Mouse (Mus musculus): ENCODE data around the gene Osbpl2. TPM values are rescaled to one million over a fixed set of nuclear protein-coding genes. Genes with fewer than 3 reads are reported as not detected.

The Osbpl2 gene
- polyA plus RNA-seq, 1 experiment from 2014 or later, result 30.9 TPM

DNA sequence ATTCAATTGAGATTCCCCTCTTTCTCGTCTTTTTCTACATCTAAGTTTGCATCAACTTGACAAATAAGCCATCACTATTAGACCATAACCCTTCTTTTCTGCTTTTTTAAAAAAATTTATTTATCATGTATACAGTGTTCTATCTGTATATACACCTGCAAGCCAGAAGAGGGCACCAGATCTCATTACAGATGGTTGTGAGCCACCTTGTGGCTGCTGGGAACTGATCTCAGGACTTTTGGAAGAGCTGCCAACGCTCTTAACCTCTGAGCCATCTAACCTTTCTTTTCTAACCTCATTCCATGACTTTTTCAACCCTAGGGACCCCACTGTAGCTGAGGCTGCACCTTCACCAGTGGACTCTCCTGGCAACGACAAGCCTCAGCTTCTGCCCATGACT is 93.1 kb downstream of the Osbpl2 start:
- DNase-seq (no peak), ATAC-seq (ENCODE audit: insufficient read depth) (no peak)
- no peak overlapping the region for H3K4me3 ChIP-seq (ENCODE audit: low read depth, low read length)
- H3K36me3 ChIP-seq (ENCODE audit: insufficient read depth), result no peaks in the 10 kb centered on the region; the same call in 1 of the 2 replicates
- TF ChIP-seq CTCF (IDR thresholded peaks at IDR 0.05; ENCODE audit: low read depth), result 0 out of 2 replicates have a peak, but pooled peaks have one; percentile 16
- no peaks in the 10 kb centered on the region; the same call in 1 of the 2 replicates for H3K9me3 ChIP-seq (ENCODE audit: low read depth, low read length)
- H3K27ac ChIP-seq (ENCODE audit: low read depth), result no peak overlapping the region
- no peak overlapping the region for H3K4me2 ChIP-seq
- no peak overlapping the region for H3K9ac ChIP-seq
- 84% methylated on average over 3 of the region's 3 CpGs for WGBS
- peaks cover 24% of the 10 kb centered on the region for H3K4me1 ChIP-seq (ENCODE audit: insufficient read depth)
- no peaks in the 10 kb centered on the region for H3K27me3 ChIP-seq (ENCODE audit: insufficient read depth, low read length)

Small RNA genes lying within 50 kb of the gene (microRNA-seq; reads per million reads assigned to microRNA genes)
- gene Mir7005 (ENCODE audit: borderline number of aligned reads), result not detected

Other genes with a start within 250 kb of the Osbpl2 start
- gene Taf4, start 142.7 kb upstream of the Osbpl2 start, polyA plus RNA-seq (2014; fragmentation: Nextera tagmentation; extraction: Ambion mirVana), result 4.6 and 5.5 TPM in 2 replicates
- gene Lsm14b, start 94.3 kb upstream of the Osbpl2 start, polyA plus RNA-seq (2014; fragmentation: Nextera tagmentation; extraction: Ambion mirVana), result 6.5 and 6.8 TPM in 2 replicates
- 548 and 630 TPM in 2 replicates for gene Psma7, start 76.9 kb upstream of the Osbpl2 start, polyA plus RNA-seq (2014; fragmentation: Nextera tagmentation; extraction: Ambion mirVana)
- gene Ss18l1, start 76.8 kb upstream of the Osbpl2 start, polyA plus RNA-seq (2014; fragmentation: Nextera tagmentation; extraction: Ambion mirVana), result 4.7 and 5.6 TPM in 2 replicates
- gene Mtg2, start 48.7 kb upstream of the Osbpl2 start, polyA plus RNA-seq (2014; fragmentation: Nextera tagmentation; extraction: Ambion mirVana), result 23.4 and 25.3 TPM in 2 replicates
- not detected in 2 replicates for gene Hrh3, start 14.8 kb upstream of the Osbpl2 start, polyA plus RNA-seq (2014; fragmentation: Nextera tagmentation; extraction: Ambion mirVana)
- 160 and 163 TPM in 2 replicates for gene Adrm1, start 52.2 kb downstream of the Osbpl2 start, polyA plus RNA-seq (2014; fragmentation: Nextera tagmentation; extraction: Ambion mirVana)
- gene Lama5, start 106.6 kb downstream of the Osbpl2 start, polyA plus RNA-seq (2014; fragmentation: Nextera tagmentation; extraction: Ambion mirVana), result 95.0 and 95.1 TPM in 2 replicates
- gene Rps21, start 138.1 kb downstream of the Osbpl2 start, polyA plus RNA-seq (2014; fragmentation: Nextera tagmentation; extraction: Ambion mirVana), result 630 and 724 TPM in 2 replicates
- gene Cables2, start 154.2 kb downstream of the Osbpl2 start, polyA plus RNA-seq (2014; fragmentation: Nextera tagmentation; extraction: Ambion mirVana), result 24.0 and 25.6 TPM in 2 replicates
- gene Rbbp8nl, start 170.6 kb downstream of the Osbpl2 start, polyA plus RNA-seq (2014; fragmentation: Nextera tagmentation; extraction: Ambion mirVana), result 1.9 and 2.3 TPM in 2 replicates
- 37.4 and 42.7 TPM in 2 replicates for gene Gata5, start 215.4 kb downstream of the Osbpl2 start, polyA plus RNA-seq (2014; fragmentation: Nextera tagmentation; extraction: Ambion mirVana)